Comparison of ENCODE assay signal across 26 mouse cellular contexts in the genomic region with DNA sequence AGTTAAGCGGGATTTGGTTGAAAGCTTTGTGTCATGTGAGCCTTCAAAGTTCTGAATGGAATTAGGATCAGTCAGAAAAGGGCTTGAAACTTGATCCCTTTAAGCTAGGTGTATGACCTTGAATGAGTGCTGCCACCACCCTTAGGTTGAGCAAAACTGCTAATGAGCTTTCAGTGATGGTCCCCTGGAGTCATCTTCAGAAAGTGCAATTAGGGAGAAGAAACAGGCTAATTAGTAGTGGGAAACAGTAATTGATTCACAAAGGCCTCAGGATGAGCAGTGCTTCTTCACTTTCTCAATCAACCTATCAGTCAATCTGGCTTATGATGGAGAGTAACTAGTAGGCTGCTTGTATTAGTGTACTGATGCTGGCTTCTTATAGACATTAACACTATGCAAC.
A peak's percentile ranks its signal among the peaks of the same experiment; 100 is the strongest.
DNase-seq lines count a peak whose midpoint lies in the region; ATAC-seq lines count a peak whose summit lies in the region.
"Had no signal": no experiment of that assay in that cellular context is flagged by ENCODE, and none has a peak within 500 bp of the region (broad histone marks: within the 10 kb centered on the region; RNA-seq: fewer than 3 reads in every experiment).

No protein-coding gene starts in this region.

- 68% methylated on average over 1 of the region's 1 CpGs for WGBS in hindbrain, embryonic 14.5 days
- 73% methylated on average over 1 of the region's 1 CpGs for WGBS in hindbrain, embryonic 10.5 days
- 38% methylated on average over 1 of the region's 1 CpGs for WGBS in midbrain, embryonic 14.5 days
- WGBS in midbrain, embryonic 10.5 days: 43% methylated on average over 1 of the region's 1 CpGs

- peak; percentile 55; the same call in 1 of the 2 replicates for ATAC-seq in hindbrain, embryonic 14.5 days (ENCODE audit: low FRiP score)
- 0 out of 2 replicates have a peak, but pooled peaks have one; percentile 46 for ATAC-seq in midbrain, embryonic 14.5 days (ENCODE audit: low FRiP score, low TSS enrichment)
- ATAC-seq in cerebellum, adult (ENCODE audit: insufficient number of reproducible peaks, low FRiP score, low TSS enrichment): no peak
- ATAC-seq: intestine, embryonic 15.5 days had no signal

- H3K4me2 ChIP-seq in hindbrain, embryonic 14.5 days (replicated peaks): no peak overlapping the region
- no peak overlapping the region for H3K4me2 ChIP-seq in midbrain, embryonic 14.5 days (ENCODE audit: low read length)
- H3K4me2 ChIP-seq: heart, embryonic 15.5 days; hindbrain, embryonic 15.5 days; intestine, embryonic 15.5 days; limb, embryonic 13.5 days; liver, embryonic 11.5 days; lung, embryonic 15.5 days; neural tube, embryonic 13.5 days; stomach, embryonic 15.5 days had no signal

- H3K4me1 ChIP-seq in hindbrain, embryonic 14.5 days (replicated peaks; ENCODE audit: control insufficient read depth, insufficient read depth, low read length): no peaks in the 10 kb centered on the region
- H3K4me1 ChIP-seq in hindbrain, embryonic 10.5 days (replicated peaks): no peaks in the 10 kb centered on the region
- H3K4me1 ChIP-seq in midbrain, embryonic 14.5 days (ENCODE audit: control insufficient read depth, insufficient read depth, low read length): no peaks in the 10 kb centered on the region
- H3K4me1 ChIP-seq in midbrain, embryonic 10.5 days: peaks cover 11% of the 10 kb centered on the region; the same call in 1 of the 2 replicates
- H3K4me1 ChIP-seq: heart, embryonic 10.5 days; heart, embryonic 15.5 days; hindbrain, embryonic 15.5 days; intestine, embryonic 15.5 days; limb, embryonic 13.5 days; lung, embryonic 15.5 days; neural tube, embryonic 13.5 days; stomach, embryonic 15.5 days had no signal

- H3K9ac ChIP-seq in hindbrain, embryonic 14.5 days: no peak overlapping the region
- H3K9ac ChIP-seq in midbrain, embryonic 14.5 days (replicated peaks; ENCODE audit: low read length): no peak overlapping the region
- H3K9ac ChIP-seq: heart, embryonic 15.5 days; hindbrain, embryonic 15.5 days; intestine, embryonic 15.5 days; limb, embryonic 13.5 days; lung, embryonic 15.5 days; neural tube, embryonic 13.5 days; stomach, embryonic 15.5 days had no signal

- H3K27ac ChIP-seq in hindbrain, embryonic 14.5 days: no peak overlapping the region
- H3K27ac ChIP-seq in hindbrain, embryonic 10.5 days: no peak overlapping the region
- H3K27ac ChIP-seq in midbrain, embryonic 14.5 days (replicated peaks; ENCODE audit: low read depth, low read length): no peak overlapping the region
- H3K27ac ChIP-seq in midbrain, embryonic 10.5 days (replicated peaks): no peak overlapping the region
- H3K27ac ChIP-seq: heart, embryonic 10.5 days; heart, embryonic 15.5 days; hindbrain, embryonic 15.5 days; intestine, embryonic 15.5 days; layer of hippocampus, adult 2 months; limb, embryonic 13.5 days; lung, embryonic 15.5 days; neural tube, embryonic 13.5 days; stomach, embryonic 15.5 days had no signal

- H3K36me3 ChIP-seq in hindbrain, embryonic 14.5 days (replicated peaks; ENCODE audit: control insufficient read depth, insufficient read depth): no peaks in the 10 kb centered on the region
- no peaks in the 10 kb centered on the region for H3K36me3 ChIP-seq in hindbrain, embryonic 10.5 days
- H3K36me3 ChIP-seq in midbrain, embryonic 14.5 days (ENCODE audit: control insufficient read depth, insufficient read depth, low read length): no peaks in the 10 kb centered on the region
- no peaks in the 10 kb centered on the region for H3K36me3 ChIP-seq in midbrain, embryonic 10.5 days
- H3K36me3 ChIP-seq: heart, embryonic 10.5 days; heart, embryonic 15.5 days; hindbrain, embryonic 15.5 days; intestine, embryonic 15.5 days; limb, embryonic 13.5 days; lung, embryonic 15.5 days; neural tube, embryonic 13.5 days; stomach, embryonic 15.5 days had no signal

- H3K4me3 ChIP-seq in hindbrain, embryonic 14.5 days (replicated peaks; ENCODE audit: low read length): no peak overlapping the region
- H3K4me3 ChIP-seq in hindbrain, embryonic 10.5 days: no peak overlapping the region
- H3K4me3 ChIP-seq in midbrain, embryonic 14.5 days (replicated peaks; ENCODE audit: low read depth, low read length): no peak overlapping the region
- H3K4me3 ChIP-seq in midbrain, embryonic 10.5 days: no peak overlapping the region
- H3K4me3 ChIP-seq: heart, embryonic 10.5 days; heart, embryonic 15.5 days; hindbrain, embryonic 15.5 days; intestine, embryonic 15.5 days; layer of hippocampus, adult 2 months; limb, embryonic 13.5 days; lung, embryonic 15.5 days; neural tube, embryonic 13.5 days; stomach, embryonic 15.5 days had no signal

- no peaks in the 10 kb centered on the region for H3K27me3 ChIP-seq in hindbrain, embryonic 14.5 days (ENCODE audit: control insufficient read depth, insufficient read depth, low read length)
- H3K27me3 ChIP-seq in hindbrain, embryonic 10.5 days (ENCODE audit: insufficient read depth, poor library complexity, severe bottlenecking): no peaks in the 10 kb centered on the region
- no peaks in the 10 kb centered on the region for H3K27me3 ChIP-seq in midbrain, embryonic 14.5 days (ENCODE audit: control insufficient read depth, insufficient read depth, low read length)
- no peaks in the 10 kb centered on the region for H3K27me3 ChIP-seq in midbrain, embryonic 10.5 days (ENCODE audit: low read depth, poor library complexity, severe bottlenecking)
- H3K27me3 ChIP-seq: heart, embryonic 15.5 days; hindbrain, embryonic 15.5 days; intestine, embryonic 15.5 days; limb, embryonic 13.5 days; lung, embryonic 15.5 days; neural tube, embryonic 13.5 days; stomach, embryonic 15.5 days had no signal

- DNase-seq in embryo, embryonic 10.5 days (ENCODE audit: low spot score): peak; percentile 10
- DNase-seq in embryo, embryonic 9.5 days (ENCODE audit: extremely low spot score): no peak
- DNase-seq in hindbrain, embryonic 14.5 days (ENCODE audit: low spot score): no peak
- no peak for DNase-seq in hindbrain, embryonic 10.5 days (ENCODE audit: low spot score)
- no peak for DNase-seq in midbrain, embryonic 14.5 days
- no peak for DNase-seq in midbrain, embryonic 10.5 days (ENCODE audit: low spot score)
- DNase-seq in retina, postnatal 1 day: peak; percentile 81
- DNase-seq: adrenal gland, postnatal 14 days; cerebellum, adult 2 months; cerebellum, postnatal 14 days; gastrocnemius, postnatal 25 days; heart, adult 11 months; kidney, adult 2 months; kidney, postnatal 36 days; right cerebral cortex, postnatal 25 days had no signal

- no peaks in the 10 kb centered on the region for H3K9me3 ChIP-seq in hindbrain, embryonic 14.5 days (ENCODE audit: control insufficient read depth, low read length)
- no peaks in the 10 kb centered on the region for H3K9me3 ChIP-seq in hindbrain, embryonic 10.5 days
- no peaks in the 10 kb centered on the region for H3K9me3 ChIP-seq in midbrain, embryonic 14.5 days (ENCODE audit: control insufficient read depth, low read length)
- no peaks in the 10 kb centered on the region for H3K9me3 ChIP-seq in midbrain, embryonic 10.5 days (replicated peaks)
- H3K9me3 ChIP-seq: heart, embryonic 10.5 days; heart, embryonic 15.5 days; hindbrain, embryonic 15.5 days; intestine, embryonic 15.5 days; limb, embryonic 13.5 days; lung, embryonic 15.5 days; neural tube, embryonic 13.5 days; stomach, embryonic 15.5 days had no signal

Comparison
In these comparisons a context has a peak if more than half of its experiments do, and no peak if none do; other contexts are left out.
1. DNase-seq: peak in embryo, embryonic 10.5 days (single experiment) and retina, postnatal 1 day (single experiment); none in embryo, embryonic 9.5 days (single experiment), hindbrain, embryonic 14.5 days (single experiment), hindbrain, embryonic 10.5 days (single experiment), midbrain, embryonic 14.5 days (single experiment) and midbrain, embryonic 10.5 days (single experiment).